Comparison of ENCODE assay signal across 18 mouse cellular contexts in genomic region chr10:9857850-9858249, GRCm38 (mm10). TPM values are rescaled to one million over a fixed set of nuclear protein-coding genes. Genes with fewer than 3 reads are reported as not detected.
DNase-seq lines count a peak whose midpoint lies in the region; ATAC-seq and TF ChIP-seq lines count a peak whose summit lies in the region.
"Had no signal": no experiment of that assay in that cellular context is flagged by ENCODE, and none has a peak within 500 bp of the region (broad histone marks: within the 10 kb centered on the region; RNA-seq: fewer than 3 reads in every experiment).

No protein-coding gene starts in this region.

- 70% methylated on average over 2 of the region's 2 CpGs for WGBS in kidney, embryonic 15.5 days
- 87% methylated on average over 2 of the region's 2 CpGs for WGBS in kidney, adult 2 months
- 73% methylated on average over 2 of the region's 2 CpGs for WGBS in midbrain, embryonic 11.5 days
- 62% methylated on average over 2 of the region's 2 CpGs for WGBS in midbrain, embryonic 16.5 days

- no peak overlapping the region for H3K27ac ChIP-seq in kidney, embryonic 15.5 days
- H3K27ac ChIP-seq in kidney, adult 2 months (ENCODE audit: insufficient read depth, low read depth, low read length): no peak overlapping the region
- no peak overlapping the region for H3K27ac ChIP-seq in midbrain, embryonic 11.5 days (ENCODE audit: low read depth, low read length)
- no peak overlapping the region for H3K27ac ChIP-seq in midbrain, embryonic 16.5 days (ENCODE audit: low read length)

- H3K36me3 ChIP-seq in kidney, embryonic 15.5 days: peaks cover 12% of the 10 kb centered on the region; the same call in 1 of the 2 replicates
- H3K36me3 ChIP-seq in kidney, adult 2 months (ENCODE audit: control insufficient read depth, insufficient read depth, low read length): no peaks in the 10 kb centered on the region
- H3K36me3 ChIP-seq in midbrain, embryonic 11.5 days (ENCODE audit: control insufficient read depth, insufficient read depth, low read length): no peaks in the 10 kb centered on the region
- no peaks in the 10 kb centered on the region for H3K36me3 ChIP-seq in midbrain, embryonic 16.5 days (ENCODE audit: control insufficient read depth, insufficient read depth, low read length)

- H3K27me3 ChIP-seq in kidney, embryonic 15.5 days: no peaks in the 10 kb centered on the region
- no peaks in the 10 kb centered on the region for H3K27me3 ChIP-seq in kidney, adult 2 months (replicated peaks; ENCODE audit: control insufficient read depth, insufficient read depth, low read length)
- no peaks in the 10 kb centered on the region for H3K27me3 ChIP-seq in midbrain, embryonic 11.5 days (ENCODE audit: control insufficient read depth, insufficient read depth, low read length)
- no peaks in the 10 kb centered on the region for H3K27me3 ChIP-seq in midbrain, embryonic 16.5 days (ENCODE audit: control insufficient read depth, insufficient read depth, low read depth, low read length)
- H3K27me3 ChIP-seq: CH12.LX, Patski had no signal

- H3K4me1 ChIP-seq in kidney, embryonic 15.5 days: peaks cover 2% of the 10 kb centered on the region; the same call in 1 of the 2 replicates
- no peaks in the 10 kb centered on the region for H3K4me1 ChIP-seq in kidney, adult 2 months (ENCODE audit: control insufficient read depth, insufficient read depth, low read length)
- no peaks in the 10 kb centered on the region for H3K4me1 ChIP-seq in midbrain, embryonic 11.5 days (ENCODE audit: control insufficient read depth, insufficient read depth, low read length)
- H3K4me1 ChIP-seq in midbrain, embryonic 16.5 days (ENCODE audit: control insufficient read depth, insufficient read depth, low read length): peaks cover 6% of the 10 kb centered on the region; the same call in 1 of the 2 replicates

- H3K4me2 ChIP-seq in kidney, embryonic 15.5 days: no peak overlapping the region
- H3K4me2 ChIP-seq in midbrain, embryonic 11.5 days: no peak overlapping the region
- no peak overlapping the region for H3K4me2 ChIP-seq in midbrain, embryonic 16.5 days (ENCODE audit: low read length)

- DNase-seq in kidney, adult 2 months: no peak
- peak; percentile 51 for DNase-seq in midbrain, embryonic 11.5 days (ENCODE audit: low spot score, missing footprints)
- DNase-seq: adrenal gland, adult 2 months; adrenal gland, adult 8-10 months; adrenal gland, postnatal 10 days; adrenal gland, postnatal 14 days; adrenal gland, postnatal 25 days; adrenal gland, postnatal 36 days; B cell, adult 2 months; cerebellum, adult 11 months; cerebellum, adult 11-12 months; cerebellum, adult 18-20 months had no signal

- no peak overlapping the region for H3K4me3 ChIP-seq in kidney, embryonic 15.5 days (replicated peaks)
- H3K4me3 ChIP-seq in kidney, adult 2 months (ENCODE audit: insufficient read depth, low read depth, low read length): no peak overlapping the region
- H3K4me3 ChIP-seq in midbrain, embryonic 11.5 days (ENCODE audit: low read depth, low read length): no peak overlapping the region
- no peak overlapping the region for H3K4me3 ChIP-seq in midbrain, embryonic 16.5 days (ENCODE audit: low read depth, low read length)

- H3K9ac ChIP-seq in kidney, embryonic 15.5 days: no peak overlapping the region
- no peak overlapping the region for H3K9ac ChIP-seq in midbrain, embryonic 11.5 days (ENCODE audit: low read length)
- no peak overlapping the region for H3K9ac ChIP-seq in midbrain, embryonic 16.5 days (ENCODE audit: low read depth, low read length)

- no peak for TF ChIP-seq POLR2A in kidney, adult 2 months (IDR thresholded peaks at IDR 0.05; ENCODE audit: low read depth, low read length)

- 0 out of 2 replicates have a peak, but pooled peaks have one; percentile 60 for ATAC-seq in kidney, embryonic 15.5 days (replicated peaks; ENCODE audit: low FRiP score)
- no peak for ATAC-seq in midbrain, embryonic 11.5 days (ENCODE audit: low FRiP score)
- ATAC-seq in midbrain, embryonic 16.5 days: no peak
- ATAC-seq: activated CD4-positive, CD25-positive, alpha-beta regulatory T cell, adult 4 months; CD4-positive, CD25-positive, alpha-beta regulatory T cell, adult 4 months; Patski had no signal

- no peak for TF ChIP-seq CTCF in kidney, adult 2 months (conservative IDR thresholded peaks at IDR 0.05; ENCODE audit: insufficient read depth, insufficient read length, low read depth, low read length)

- 0 out of 2 replicates have a peak, but pooled peaks cover 2% of the 10 kb centered on the region for H3K9me3 ChIP-seq in kidney, embryonic 15.5 days (replicated peaks)
- H3K9me3 ChIP-seq in midbrain, embryonic 11.5 days (ENCODE audit: control insufficient read depth, low read length): no peaks in the 10 kb centered on the region
- H3K9me3 ChIP-seq in midbrain, embryonic 16.5 days (replicated peaks; ENCODE audit: control insufficient read depth, low read length, poor library complexity, severe bottlenecking): no peaks in the 10 kb centered on the region

RNA-seq across cellular contexts. Expression of gene Stxbp5, which starts 43.0 kb away (rescaled TPM):
- polyA plus RNA-seq in kidney, embryonic 15.5 days (2015; fragmentation: Nextera tagmentation; extraction: Ambion mirVana): 3.6 and 5.3 TPM in 2 replicates
- polyA plus RNA-seq in kidney, adult 2 months (2012; rRNA removed): 11.1 and 13.7 TPM in 2 replicates
- 5.6 and 6.3 TPM in 2 replicates for polyA plus RNA-seq in midbrain, embryonic 11.5 days (2014; fragmentation: Nextera tagmentation; extraction: Ambion mirVana)
- 8.8 and 9.8 TPM in 2 replicates for polyA plus RNA-seq in midbrain, embryonic 16.5 days (2015; fragmentation: Nextera tagmentation; extraction: Ambion mirVana)
